Mouse (Mus musculus) cerebellum, adult 2 months (tissue): ENCODE measurements around the gene Timp3.

Experiments
- CTCF ChIP-seq: fragments of 200-500 bp; IDR thresholded peaks from 2 replicates; pipeline ENCODE4 v1.5.1; 2011; ENCODE audit warnings: low read depth, mild to moderate bottlenecking, control low read depth, low read length, moderate library complexity, borderline replicate concordance; ENCODE audit not compliant: insufficient read depth
- POLR2A ChIP-seq: fragments of 200-500 bp; IDR thresholded peaks from 2 replicates; pipeline ENCODE4 v1.6.1; 2011; ENCODE audit warnings: low read length, control low read depth, borderline replicate concordance; ENCODE audit not compliant: insufficient read depth

DNA sequence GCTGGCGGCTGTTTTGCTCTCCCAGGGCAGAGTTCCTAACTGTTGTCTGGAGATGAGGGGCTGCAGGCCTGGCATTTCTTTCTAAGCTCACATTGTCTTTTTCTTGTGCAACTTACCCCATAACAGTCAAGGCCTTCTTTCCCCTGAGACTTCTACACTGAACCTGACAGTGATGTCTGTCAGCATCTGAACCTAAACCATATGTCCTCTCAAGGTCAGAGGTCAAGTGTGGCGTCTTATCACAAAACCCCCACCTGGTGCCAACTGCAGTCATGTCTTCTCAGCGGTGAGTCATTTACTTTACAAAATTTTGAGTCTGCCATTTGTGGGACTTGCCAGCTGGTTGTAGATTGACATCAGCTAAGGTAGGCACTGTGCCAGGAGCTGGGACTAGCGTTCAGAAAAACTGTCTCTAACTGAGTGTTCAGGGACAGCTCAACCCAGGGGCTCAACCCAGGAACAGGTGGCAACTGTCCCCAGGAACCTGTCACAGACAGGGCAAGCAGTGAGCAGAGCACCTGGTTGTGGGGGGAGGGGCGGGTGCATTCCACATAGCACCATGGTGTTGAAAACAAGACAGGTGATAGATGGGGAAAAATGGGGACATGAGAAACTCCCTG is 87.8 kb downstream of the Timp3 start:
- TF ChIP-seq CTCF, result no peak
- TF ChIP-seq POLR2A, result no peak
